Mouse (Mus musculus) myocyte (in vitro differentiated cells): Measurements from ENCODE around the gene Mars2. TPM values are rescaled to one million over a fixed set of nuclear protein-coding genes. Genes with fewer than 3 reads are reported as not detected.

ENCODE experiments used
- H3K27me3 ChIP-seq: one replicate; pipeline ENCODE4 v1.6.1; 2011; ENCODE audit not compliant: control insufficient read depth, insufficient read depth, insufficient read length
- H3K36me3 ChIP-seq: one replicate; pipeline ENCODE4 v1.6.1; 2011; ENCODE audit not compliant: control insufficient read depth, insufficient read depth
- H3K4me2 ChIP-seq: one replicate; pipeline ENCODE4 v1.6.1; 2011; ENCODE audit warnings: low read depth, control low read depth
- H3K4me3 ChIP-seq: one replicate; pipeline ENCODE4 v1.5.1; 2011; ENCODE audit warnings: mild to moderate bottlenecking, control low read depth, moderate library complexity
- H3K79me2 ChIP-seq: one replicate; pipeline ENCODE4 v1.6.1; 2011; ENCODE audit not compliant: control insufficient read depth, insufficient read depth
- H3ac ChIP-seq: one replicate; pipeline ENCODE4 v1.6.1; 2011; ENCODE audit not compliant: control insufficient read depth, insufficient read length
- CEBPB ChIP-seq: IDR thresholded peaks from 2 replicates; pipeline ENCODE4 v1.6.1; 2011; ENCODE audit warnings: mild to moderate bottlenecking, moderate library complexity; ENCODE audit not compliant: poor library complexity, insufficient read depth, severe bottlenecking
- E2F4 ChIP-seq: IDR thresholded peaks from one replicate; pipeline ENCODE4 v1.6.1; 2011; ENCODE audit warnings: mild to moderate bottlenecking, control low read depth, moderate library complexity; ENCODE audit not compliant: insufficient read depth
- MAX ChIP-seq: IDR thresholded peaks from one replicate; pipeline ENCODE4 v1.6.1; 2011; ENCODE audit warnings: low read depth, mild to moderate bottlenecking, control low read depth
- MYOD1 ChIP-seq, 3 experiments: IDR thresholded peaks; one replicate each; pipeline ENCODE4 v1.6.1; 2011; ENCODE audit warnings: control low read depth in 2 of 3, low read depth in 2 of 3, mild to moderate bottlenecking in 2 of 3, moderate library complexity in 1 of 3; ENCODE audit not compliant: insufficient read length in 2 of 3, control insufficient read depth in 1 of 3
- MYOG ChIP-seq, 3 experiments: IDR thresholded peaks; one replicate each; pipeline ENCODE4 v1.6.1; 2011; ENCODE audit warnings: control low read depth in 2 of 3, low read depth in 2 of 3, mild to moderate bottlenecking in 2 of 3; ENCODE audit not compliant: insufficient read length in 2 of 3, control insufficient read depth in 1 of 3, insufficient read depth in 1 of 3
- POLR2A ChIP-seq: IDR thresholded peaks from one replicate; pipeline ENCODE4 v1.6.1; 2011; ENCODE audit warnings: low read depth, mild to moderate bottlenecking, control low read depth, moderate library complexity; ENCODE audit not compliant: insufficient read length
- POLR2AphosphoS2 ChIP-seq: IDR thresholded peaks from one replicate; pipeline ENCODE4 v1.6.1; 2011; ENCODE audit warnings: low read depth, control low read depth; ENCODE audit not compliant: insufficient read length
- REST ChIP-seq: IDR thresholded peaks from one replicate; pipeline ENCODE4 v1.6.1; 2011; ENCODE audit warnings: mild to moderate bottlenecking, control low read depth, moderate library complexity; ENCODE audit not compliant: insufficient read depth, insufficient read length
- SRF ChIP-seq: IDR thresholded peaks from one replicate; pipeline ENCODE4 v1.6.1; 2011; ENCODE audit warnings: low read depth; ENCODE audit not compliant: control insufficient read depth, insufficient read length
- TCF12 ChIP-seq: IDR thresholded peaks from one replicate; pipeline ENCODE4 v1.6.1; 2011; ENCODE audit warnings: mild to moderate bottlenecking, control low read depth; ENCODE audit not compliant: poor library complexity, insufficient read depth, severe bottlenecking
- TCF3 ChIP-seq: IDR thresholded peaks from one replicate; pipeline ENCODE4 v1.6.1; 2011; ENCODE audit warnings: low read depth, control low read depth; ENCODE audit not compliant: insufficient read length
- USF1 ChIP-seq: IDR thresholded peaks from one replicate; pipeline ENCODE4 v1.6.1; 2011; ENCODE audit warnings: low read depth, mild to moderate bottlenecking, control low read depth, moderate library complexity
- polyA plus RNA-seq: library from polyadenylated mRNA; unstranded; fragments of >200 nt; fragmentation: generic; extraction: Trizol; gene quantifications from one replicate; pipeline ENCODE4 v1.2.1, GENCODE M21; 2012; ENCODE audit warnings: missing spikeins

The Mars2 gene
- polyA plus RNA-seq, 1 experiment, result 2.2 TPM

- Histone ChIP-seq H3K4me3 (no peak overlapping the region), H3K36me3 (no peaks in the 10 kb centered on the region), H3K27me3 (no peaks in the 10 kb centered on the region), H3K4me2 (no peak overlapping the region), H3K79me2 (peaks cover 27% of the 10 kb centered on the region), H3ac (no peak overlapping the region)
- TF ChIP-seq MYOD1 (IDR thresholded peaks at IDR 0.05; ENCODE audit: control insufficient read depth in 1 of 3, insufficient read length in 2 of 3, low read depth in 2 of 3) (no peak), REST (no peak), POLR2A (no peak), CEBPB (no peak), E2F4 (no peak), USF1 (no peak), MAX (no peak), MYOG (IDR thresholded peaks at IDR 0.05; ENCODE audit: control insufficient read depth in 1 of 3, insufficient read depth in 1 of 3, insufficient read length in 2 of 3, low read depth in 2 of 3) (no peak), TCF12 (no peak), TCF3 (no peak), POLR2AphosphoS2 (no peak), SRF (no peak)
Observed at GRCm38 (mm10) chr1:55234910-55235520, 2.0 kb upstream of the Mars2 start.

- Histone ChIP-seq H3K27me3 (no peaks in the 10 kb centered on the region), H3K4me2 (peak overlapping the region; percentile 87), H3K36me3 (peaks cover 5% of the 10 kb centered on the region), H3K79me2 (peaks cover 40% of the 10 kb centered on the region), H3K4me3 (peak overlapping the region; percentile 95), H3ac (peak overlapping the region; percentile 38)
- no peak for TF ChIP-seq CEBPB
- no peak for TF ChIP-seq POLR2A
- TF ChIP-seq SRF, result no peak
- TF ChIP-seq POLR2AphosphoS2, result no peak
- no peak for TF ChIP-seq USF1
- no peak for TF ChIP-seq TCF12
Observed at GRCm38 (mm10) chr1:55236487-55236886, 490 bp upstream of the Mars2 start.

GRCm38 (mm10) chr1:55237643-55238161 is 725 bp downstream of the Mars2 start:
- Histone ChIP-seq H3K36me3 (peaks cover 5% of the 10 kb centered on the region), H3ac (peak overlapping the region; percentile 38), H3K4me2 (peak overlapping the region; percentile 97), H3K4me3 (peak overlapping the region; percentile 95), H3K79me2 (peaks cover 46% of the 10 kb centered on the region), H3K27me3 (no peaks in the 10 kb centered on the region)
- TF ChIP-seq USF1, result no peak
- TF ChIP-seq MAX, result no peak
- TF ChIP-seq MYOD1 (IDR thresholded peaks at IDR 0.05; ENCODE audit: control insufficient read depth in 1 of 3, insufficient read length in 2 of 3, low read depth in 2 of 3), result no peak
- no peak for TF ChIP-seq POLR2A
- no peak for TF ChIP-seq MYOG (IDR thresholded peaks at IDR 0.05; ENCODE audit: control insufficient read depth in 1 of 3, insufficient read depth in 1 of 3, insufficient read length in 2 of 3, low read depth in 2 of 3)
- TF ChIP-seq TCF3, result no peak
- TF ChIP-seq TCF12, result no peak
- no peak for TF ChIP-seq POLR2AphosphoS2
- no peak for TF ChIP-seq E2F4
- no peak for TF ChIP-seq REST

- Histone ChIP-seq H3K4me3 (peak overlapping the region; percentile 95), H3K27me3 (no peaks in the 10 kb centered on the region), H3ac (peak overlapping the region; percentile 38), H3K4me2 (peak overlapping the region; percentile 97), H3K36me3 (peaks cover 5% of the 10 kb centered on the region), H3K79me2 (peaks cover 46% of the 10 kb centered on the region)
- TF ChIP-seq POLR2A (no peak), SRF (no peak), USF1 (no peak), MAX (no peak), TCF12 (no peak), REST (no peak)
Observed at GRCm38 (mm10) chr1:55238496-55238895, 1.5 kb downstream of the Mars2 start.

GRCm38 (mm10) chr1:55239237-55239636 is 2.3 kb downstream of the Mars2 start:
- peaks cover 46% of the 10 kb centered on the region for H3K79me2 ChIP-seq
- no peak overlapping the region for H3ac ChIP-seq
- H3K27me3 ChIP-seq, result no peaks in the 10 kb centered on the region
- peak overlapping the region; percentile 95 for H3K4me3 ChIP-seq
- H3K36me3 ChIP-seq, result peaks cover 5% of the 10 kb centered on the region
- H3K4me2 ChIP-seq, result peak overlapping the region; percentile 97
- no peak for TF ChIP-seq REST
